ENCODE assay signal across 22 mouse cellular contexts in the genomic region with DNA sequence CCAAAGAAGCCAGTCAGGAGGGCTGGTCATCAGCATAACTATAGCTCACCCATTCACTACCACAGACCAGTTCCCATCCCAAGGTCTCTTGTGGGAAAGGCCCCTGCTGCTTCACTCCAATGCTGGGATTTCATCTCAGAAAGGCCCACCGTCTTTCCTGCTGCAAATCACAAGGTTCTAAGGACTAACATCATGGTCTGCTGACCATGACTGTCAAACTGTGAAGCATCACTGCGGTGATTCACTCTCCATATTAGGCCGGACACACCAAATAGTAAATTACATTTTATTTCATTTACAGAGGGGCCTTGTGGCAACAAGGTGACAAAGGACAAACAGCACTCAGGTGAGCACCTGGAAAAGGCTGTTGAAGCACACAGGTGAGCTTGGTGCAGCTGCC.
A peak's percentile ranks its signal among the peaks of the same experiment; 100 is the strongest.
DNase-seq lines count a peak whose midpoint lies in the region; ATAC-seq and TF ChIP-seq lines count a peak whose summit lies in the region.
"Had no signal": no experiment of that assay in that cellular context is flagged by ENCODE, and none has a peak within 500 bp of the region (broad histone marks: within the 10 kb centered on the region; RNA-seq: fewer than 3 reads in every experiment).

No protein-coding gene starts in this region.

- peak; percentile 39 for DNase-seq in ES-CJ7 (ENCODE audit: low read depth, low spot score)
- DNase-seq in Patski (ENCODE audit: low read depth, low spot score), result peak; percentile 56
- DNase-seq in ZHBTc4 (ENCODE audit: low read depth, low spot score), result peak; percentile 23
- DNase-seq in gastrocnemius, adult 18-20 months (ENCODE audit: low spot score), result no peak
- DNase-seq in natural killer cell, adult 2 months (ENCODE audit: low spot score in 2 of 2), result no peak
- no peak for DNase-seq in left cerebral cortex, adult 11 months (ENCODE audit: low spot score)
- DNase-seq: adrenal gland, adult 2 months; adrenal gland, adult 8-10 months; adrenal gland, postnatal 10 days; adrenal gland, postnatal 14 days; adrenal gland, postnatal 25 days; adrenal gland, postnatal 36 days; B cell, adult 2 months; cerebellum, adult 11 months; cerebellum, adult 11-12 months; cerebellum, adult 18-20 months; cerebellum, adult 2 months; cerebellum, adult 8-10 months; cerebellum, adult 9-10 months had no signal

- no peaks in the 10 kb centered on the region for H3K27me3 ChIP-seq in Patski
- H3K27me3 ChIP-seq: CH12.LX had no signal

- CTCF ChIA-PET in Patski (lab: Charles Lee), result interaction anchor here (1.0 kb wide), 1 partner anchor 9 kb away, joined by 3 read pairs; no protein-coding TSS in a partner anchor

- in situ Hi-C loops in Patski (cut with MboI; ENCODE audit: low pct_unique_long_range_greater_than_20kb), result no loop called here

- peak; percentile 58 for ATAC-seq in Patski
- ATAC-seq: activated CD4-positive, CD25-positive, alpha-beta regulatory T cell, adult 4 months; CD4-positive, CD25-positive, alpha-beta regulatory T cell, adult 4 months had no signal

- POLR2A ChIA-PET in Patski (lab: Charles Lee), result no interaction called here

- TF ChIP-seq CTCF in Patski (IDR thresholded peaks at IDR 0.05), result no peak

Comparison
In these comparisons a context has a peak if more than half of its experiments do, and no peak if none do; other contexts are left out.
1. DNase-seq: peak in ES-CJ7 (single experiment), Patski (single experiment) and ZHBTc4 (single experiment); none in gastrocnemius, adult 18-20 months (single experiment), natural killer cell, adult 2 months (0 of 2) and left cerebral cortex, adult 11 months (single experiment).